Mouse (Mus musculus): ENCODE measurements around the gene Hpse2. TPM values are rescaled to one million over a fixed set of nuclear protein-coding genes. Genes with fewer than 3 reads are reported as not detected.

The Hpse2 gene
- polyA plus RNA-seq, 1 experiment from 2014 or later: 0.12 TPM

- no peak for ATAC-seq (ENCODE audit: low read depth)
- H3K9ac ChIP-seq (replicated peaks; ENCODE audit: low read depth, low read length): no peak overlapping the region
- H3K4me1 ChIP-seq (ENCODE audit: control insufficient read depth, insufficient read depth, low read length): no peaks in the 10 kb centered on the region
- no peak overlapping the region for H3K27ac ChIP-seq (ENCODE audit: low read depth, low read length)
- 85% methylated on average over 8 of the region's 8 CpGs for WGBS
- H3K9me3 ChIP-seq (ENCODE audit: control insufficient read depth, low read length): no peaks in the 10 kb centered on the region
- no peaks in the 10 kb centered on the region for H3K36me3 ChIP-seq (ENCODE audit: control insufficient read depth, insufficient read depth, low read length)
- no peak overlapping the region for H3K4me3 ChIP-seq (ENCODE audit: low read depth, low read length)
- H3K27me3 ChIP-seq (ENCODE audit: control insufficient read depth, insufficient read depth, low read length): no peaks in the 10 kb centered on the region
- H3K4me2 ChIP-seq (ENCODE audit: low read depth, low read length): no peak overlapping the region
These were observed 518.3 kb downstream of the Hpse2 start for GRCm38 (mm10) chr19:42869663-42870530.

GRCm38 (mm10) chr19:42868958-42869662, 519.0 kb downstream of the Hpse2 start:
- Histone ChIP-seq H3K4me3 (ENCODE audit: low read depth, low read length) (no peak overlapping the region), H3K27ac (ENCODE audit: low read depth, low read length) (no peak overlapping the region), H3K4me2 (ENCODE audit: low read depth, low read length) (no peak overlapping the region), H3K4me1 (ENCODE audit: control insufficient read depth, insufficient read depth, low read length) (no peaks in the 10 kb centered on the region), H3K9ac (replicated peaks; ENCODE audit: low read depth, low read length) (no peak overlapping the region), H3K9me3 (ENCODE audit: control insufficient read depth, low read length) (no peaks in the 10 kb centered on the region), H3K36me3 (ENCODE audit: control insufficient read depth, insufficient read depth, low read length) (no peaks in the 10 kb centered on the region), H3K27me3 (ENCODE audit: control insufficient read depth, insufficient read depth, low read length) (no peaks in the 10 kb centered on the region)
- no peak for ATAC-seq (ENCODE audit: low read depth)
- 70% methylated on average over 3 of the region's 3 CpGs for whole genome bisulfite sequencing

- ATAC-seq (ENCODE audit: low read depth): peak; percentile 60; the same call in 1 of the 2 replicates
- H3K9ac ChIP-seq (replicated peaks; ENCODE audit: low read depth, low read length): no peak overlapping the region
- no peaks in the 10 kb centered on the region for H3K27me3 ChIP-seq (ENCODE audit: control insufficient read depth, insufficient read depth, low read length)
- no peaks in the 10 kb centered on the region for H3K4me1 ChIP-seq (ENCODE audit: control insufficient read depth, insufficient read depth, low read length)
- no peak overlapping the region for H3K27ac ChIP-seq (ENCODE audit: low read depth, low read length)
- H3K4me3 ChIP-seq (ENCODE audit: low read depth, low read length): no peak overlapping the region
- no peaks in the 10 kb centered on the region for H3K36me3 ChIP-seq (ENCODE audit: control insufficient read depth, insufficient read depth, low read length)
- no peak overlapping the region for H3K4me2 ChIP-seq (ENCODE audit: low read depth, low read length)
- H3K9me3 ChIP-seq (ENCODE audit: control insufficient read depth, low read length): no peaks in the 10 kb centered on the region
- WGBS: 45% methylated on average over 3 of the region's 3 CpGs
These were observed 525.1 kb downstream of the Hpse2 start for GRCm38 (mm10) chr19:42863013-42863412.

DNA sequence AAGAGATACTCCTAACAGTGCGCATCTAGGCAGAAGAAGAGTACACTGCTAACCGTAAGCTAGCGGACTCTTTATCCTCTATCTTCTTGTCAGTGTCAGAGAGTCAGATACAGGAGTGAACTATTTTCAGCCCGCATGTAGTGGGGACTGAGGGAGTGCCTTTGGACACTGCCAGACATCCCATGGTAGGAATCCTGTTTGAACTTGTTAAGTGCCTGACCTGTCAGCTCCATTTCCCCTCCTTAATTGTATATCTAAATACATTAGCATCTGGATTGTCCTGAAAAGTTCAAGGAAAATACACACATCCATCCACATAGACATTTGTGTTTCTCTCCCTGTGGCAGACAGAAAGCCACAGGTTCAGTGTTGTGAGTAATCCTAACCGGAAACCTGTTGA, 531.1 kb downstream of the Hpse2 start:
- no peak overlapping the region for H3K4me2 ChIP-seq (ENCODE audit: low read depth, low read length)
- WGBS: 97% methylated on average over 5 of the region's 5 CpGs
- H3K4me1 ChIP-seq (ENCODE audit: control insufficient read depth, insufficient read depth, low read length): no peaks in the 10 kb centered on the region
- ATAC-seq (ENCODE audit: low read depth): no peak
- H3K27ac ChIP-seq (ENCODE audit: low read depth, low read length): no peak overlapping the region
- no peaks in the 10 kb centered on the region for H3K27me3 ChIP-seq (ENCODE audit: control insufficient read depth, insufficient read depth, low read length)
- H3K4me3 ChIP-seq (ENCODE audit: low read depth, low read length): no peak overlapping the region
- no peaks in the 10 kb centered on the region for H3K9me3 ChIP-seq (ENCODE audit: control insufficient read depth, low read length)
- no peak overlapping the region for H3K9ac ChIP-seq (replicated peaks; ENCODE audit: low read depth, low read length)
- H3K36me3 ChIP-seq (ENCODE audit: control insufficient read depth, insufficient read depth, low read length): no peaks in the 10 kb centered on the region

GRCm38 (mm10) chr19:42855649-42856048, 532.5 kb downstream of the Hpse2 start:
- Histone ChIP-seq H3K27me3 (ENCODE audit: control insufficient read depth, insufficient read depth, low read length) (no peaks in the 10 kb centered on the region), H3K36me3 (ENCODE audit: control insufficient read depth, insufficient read depth, low read length) (no peaks in the 10 kb centered on the region), H3K4me2 (ENCODE audit: low read depth, low read length) (no peak overlapping the region), H3K4me1 (ENCODE audit: control insufficient read depth, insufficient read depth, low read length) (no peaks in the 10 kb centered on the region), H3K9me3 (ENCODE audit: control insufficient read depth, low read length) (no peaks in the 10 kb centered on the region), H3K27ac (ENCODE audit: low read depth, low read length) (no peak overlapping the region), H3K4me3 (ENCODE audit: low read depth, low read length) (no peak overlapping the region), H3K9ac (replicated peaks; ENCODE audit: low read depth, low read length) (no peak overlapping the region)
- WGBS: 86% methylated on average over 4 of the region's 4 CpGs
- ATAC-seq (ENCODE audit: low read depth): no peak

DNA sequence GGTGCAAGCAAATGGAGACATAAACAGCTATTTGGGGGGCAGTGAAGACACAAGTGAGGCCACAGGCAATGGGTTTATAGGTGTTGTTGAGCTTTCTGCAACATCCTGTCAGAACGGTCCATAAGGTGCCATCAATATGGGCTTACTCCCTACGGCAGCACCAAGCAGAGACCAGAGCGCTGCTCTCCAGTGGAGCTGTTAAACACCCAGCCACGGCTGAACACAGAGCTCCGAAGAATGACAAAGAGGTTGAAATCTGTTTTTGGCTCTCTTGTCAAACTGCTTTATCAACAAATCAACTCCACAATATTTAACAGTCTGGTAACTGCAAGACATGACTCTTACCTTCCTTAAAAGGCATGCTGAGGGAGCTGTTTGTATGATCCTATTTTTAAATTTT, 537.7 kb downstream of the Hpse2 start:
- Histone ChIP-seq H3K9ac (replicated peaks; ENCODE audit: low read depth, low read length) (no peak overlapping the region), H3K36me3 (ENCODE audit: control insufficient read depth, insufficient read depth, low read length) (no peaks in the 10 kb centered on the region), H3K27me3 (ENCODE audit: control insufficient read depth, insufficient read depth, low read length) (no peaks in the 10 kb centered on the region), H3K4me1 (ENCODE audit: control insufficient read depth, insufficient read depth, low read length) (no peaks in the 10 kb centered on the region), H3K9me3 (ENCODE audit: control insufficient read depth, low read length) (no peaks in the 10 kb centered on the region), H3K27ac (ENCODE audit: low read depth, low read length) (no peak overlapping the region), H3K4me3 (ENCODE audit: low read depth, low read length) (no peak overlapping the region), H3K4me2 (ENCODE audit: low read depth, low read length) (no peak overlapping the region)
- WGBS: 77% methylated on average over 5 of the region's 5 CpGs
- no peak for ATAC-seq (ENCODE audit: low read depth)

- no peak overlapping the region for H3K9ac ChIP-seq (replicated peaks; ENCODE audit: low read depth, low read length)
- H3K27me3 ChIP-seq (ENCODE audit: control insufficient read depth, insufficient read depth, low read length): no peaks in the 10 kb centered on the region
- no peak overlapping the region for H3K4me3 ChIP-seq (ENCODE audit: low read depth, low read length)
These were observed 548.4 kb downstream of the Hpse2 start for GRCm38 (mm10) chr19:42839621-42840294.

DNA sequence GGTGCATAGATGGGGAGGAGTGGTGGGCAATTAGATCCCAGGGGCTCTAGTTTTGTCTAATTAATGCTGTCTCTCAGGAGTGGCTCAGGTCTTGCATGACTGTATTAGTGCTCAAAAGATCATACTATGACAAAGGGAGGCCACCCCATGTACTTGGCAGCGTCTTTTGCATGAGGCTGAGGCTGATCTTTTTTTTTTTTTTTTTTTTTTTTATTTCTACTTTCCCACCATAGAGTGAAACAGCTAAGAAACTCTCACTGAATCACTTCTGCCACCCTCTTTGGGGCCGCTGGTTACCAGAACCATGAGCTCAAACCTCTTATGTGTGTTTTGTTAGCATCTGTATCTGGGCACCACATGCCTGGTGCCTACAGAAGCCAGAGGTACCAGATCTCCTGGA, 549.0 kb downstream of the Hpse2 start:
- Histone ChIP-seq H3K9me3 (ENCODE audit: control insufficient read depth, low read length) (no peaks in the 10 kb centered on the region), H3K36me3 (ENCODE audit: control insufficient read depth, insufficient read depth, low read length) (no peaks in the 10 kb centered on the region), H3K27ac (ENCODE audit: low read depth, low read length) (no peak overlapping the region), H3K4me3 (ENCODE audit: low read depth, low read length) (no peak overlapping the region), H3K4me2 (ENCODE audit: low read depth, low read length) (no peak overlapping the region), H3K4me1 (ENCODE audit: control insufficient read depth, insufficient read depth, low read length) (no peaks in the 10 kb centered on the region), H3K27me3 (ENCODE audit: control insufficient read depth, insufficient read depth, low read length) (no peaks in the 10 kb centered on the region), H3K9ac (replicated peaks; ENCODE audit: low read depth, low read length) (no peak overlapping the region)
- 79% methylated on average over 2 of the region's 2 CpGs for WGBS
- no peak for ATAC-seq (ENCODE audit: low read depth)

More at GRCm38 (mm10) chr19:42839621-42840294, 548.4 kb downstream of the Hpse2 start:
- Histone ChIP-seq H3K4me1 (ENCODE audit: control insufficient read depth, insufficient read depth, low read length) (no peaks in the 10 kb centered on the region), H3K36me3 (ENCODE audit: control insufficient read depth, insufficient read depth, low read length) (no peaks in the 10 kb centered on the region), H3K4me2 (ENCODE audit: low read depth, low read length) (no peak overlapping the region), H3K27ac (ENCODE audit: low read depth, low read length) (no peak overlapping the region), H3K9me3 (ENCODE audit: control insufficient read depth, low read length) (no peaks in the 10 kb centered on the region)
- WGBS: 86% methylated on average over 4 of the region's 4 CpGs
- no peak for ATAC-seq (ENCODE audit: low read depth)

DNA sequence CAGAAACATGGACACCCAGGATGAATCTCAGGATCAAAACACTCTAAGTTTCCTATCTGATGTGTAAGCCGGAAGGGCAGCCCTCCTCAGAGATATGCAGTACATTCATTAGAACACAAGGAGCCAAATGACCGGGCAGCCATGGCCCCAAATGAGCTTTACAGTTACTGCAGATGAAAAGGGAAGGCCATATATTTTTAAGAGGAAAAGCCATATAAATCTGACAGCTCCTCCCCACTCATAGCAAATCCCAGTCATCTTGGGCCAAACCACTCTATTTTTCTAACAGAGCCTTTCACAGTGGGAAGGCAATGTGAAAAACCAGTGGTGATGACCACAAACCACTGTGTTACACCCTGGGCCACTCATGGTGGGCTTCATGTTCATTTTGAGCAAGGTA, 549.9 kb downstream of the Hpse2 start:
- WGBS: 87% methylated on average over 2 of the region's 2 CpGs

More for the DNA sequence above, 549.9 kb downstream of the Hpse2 start:
- no peak overlapping the region for H3K4me3 ChIP-seq (ENCODE audit: low read depth, low read length)
- H3K27me3 ChIP-seq (ENCODE audit: control insufficient read depth, insufficient read depth, low read length): no peaks in the 10 kb centered on the region
- no peaks in the 10 kb centered on the region for H3K4me1 ChIP-seq (ENCODE audit: control insufficient read depth, insufficient read depth, low read length)
- H3K4me2 ChIP-seq (ENCODE audit: low read depth, low read length): no peak overlapping the region
- H3K9ac ChIP-seq (replicated peaks; ENCODE audit: low read depth, low read length): no peak overlapping the region
- H3K27ac ChIP-seq (ENCODE audit: low read depth, low read length): no peak overlapping the region
- no peaks in the 10 kb centered on the region for H3K36me3 ChIP-seq (ENCODE audit: control insufficient read depth, insufficient read depth, low read length)
- ATAC-seq (ENCODE audit: low read depth): no peak
- no peaks in the 10 kb centered on the region for H3K9me3 ChIP-seq (ENCODE audit: control insufficient read depth, low read length)

Measured in neural tube, embryonic 14.5 days (tissue).